In genomic region chr9:114688953-114689407, GRCm38 (mm10) we compare ENCODE assay signal across 1 mouse cellular context.
A peak's percentile ranks its signal among the peaks of the same experiment; 100 is the strongest.
TF ChIP-seq lines count a peak whose summit lies in the region.

No protein-coding gene starts in this region.

TF ChIP-seq in CH12.LX, 34 proteins besides CTCF, POLR2A, EP300 and RAD21 (continued from another document):
- TF ChIP-seq PAX5 (IDR thresholded peaks at IDR 0.05; ENCODE audit: low read length) (no peak), SMC3 (IDR thresholded peaks at IDR 0.05; ENCODE audit: low read depth, low read length) (no peak), MAFK (IDR thresholded peaks at IDR 0.05; ENCODE audit: insufficient replicate concordance, low read length) (no peak), MXI1 (IDR thresholded peaks at IDR 0.05; ENCODE audit: low read depth, low read length) (peak; percentile 10; the same call in 1 of the 2 replicates), HCFC1 (IDR thresholded peaks at IDR 0.05; ENCODE audit: low read depth, low read length) (no peak), USF2 (conservative IDR thresholded peaks at IDR 0.05; ENCODE audit: low read depth, low read length) (no peak), RCOR1 (conservative IDR thresholded peaks at IDR 0.05; ENCODE audit: low read depth, low read length) (no peak)
